Mouse (Mus musculus): ENCODE results near the gene Mrpl17. TPM values are rescaled to one million over a fixed set of nuclear protein-coding genes. Genes with fewer than 3 reads are reported as not detected.
"Not testable (repeated sequence)": the region's sequence is repeated elsewhere in the genome, so short reads cannot be mapped to it uniquely, and the experiment has no call there.

Mrpl17 gene
- 317 and 324 TPM in 2 replicates for polyA plus RNA-seq (2016; fragmentation: Nextera tagmentation; extraction: Ambion mirVana)

DNA sequence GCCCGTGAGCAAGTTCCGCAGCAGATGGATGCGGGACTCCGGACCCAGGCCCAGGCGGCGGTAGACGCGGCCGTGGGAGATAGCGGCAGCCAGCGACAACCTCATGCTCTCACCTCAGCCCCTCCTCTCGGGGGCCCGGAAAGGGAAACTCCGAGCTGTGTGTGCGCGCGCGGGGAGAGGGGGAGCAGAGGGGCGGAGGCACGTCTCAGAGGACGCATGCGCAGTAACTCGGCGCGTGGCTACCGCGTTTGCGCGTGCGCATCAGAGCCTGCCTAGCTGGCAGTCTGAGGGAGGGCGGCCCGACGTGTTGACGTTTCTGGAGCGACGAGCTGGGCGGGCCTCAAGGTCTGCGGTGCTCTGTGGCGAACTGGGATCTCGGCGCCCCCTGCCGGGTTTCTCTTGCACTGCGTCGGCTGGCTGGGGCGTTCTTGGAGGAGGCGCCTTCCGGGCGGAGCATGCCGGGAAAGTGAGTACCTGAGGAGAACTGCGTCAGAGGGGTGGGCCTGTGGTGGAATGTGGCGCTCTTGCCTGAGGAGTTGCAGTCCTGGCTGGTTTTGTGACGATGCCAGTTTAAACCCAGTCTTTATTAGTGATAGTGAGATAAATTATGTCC is at the start of gene Mrpl17:
Gene Mrpl17 (minus strand): TSS at position 223 of the 613 bp plus-strand sequence.
- peak within 1 kb of the TSS; percentile 84 for H3K9ac ChIP-seq
- peak within 1 kb of the TSS; percentile 70 for H3K4me2 ChIP-seq (replicated peaks)
- H3K27me3 ChIP-seq = no peaks in the 10 kb centered on the region
- under 1% methylated on average over 52 of the region's 52 CpGs for WGBS
- H3K4me1 ChIP-seq = peaks cover 7% of the 10 kb centered on the region
- peak within 1 kb of the TSS; percentile 90 for H3K27ac ChIP-seq
- H3K4me3 ChIP-seq = peak within 1 kb of the TSS; percentile 70
- no peaks in the 10 kb centered on the region for H3K9me3 ChIP-seq
- ATAC-seq (ENCODE audit: insufficient number of reproducible peaks, insufficient read depth, low FRiP score, low TSS enrichment) = peak; percentile 98
- H3K36me3 ChIP-seq = peaks cover 20% of the 10 kb centered on the region

GRCm38 (mm10) chr7:105855718-105856560 is 45.0 kb upstream of the Mrpl17 start:
- not testable (repeated sequence) for H3K4me3 ChIP-seq; H3K9me3 ChIP-seq; H3K4me1 ChIP-seq; H3K36me3 ChIP-seq; H3K27me3 ChIP-seq; ATAC-seq (ENCODE audit: insufficient number of reproducible peaks, insufficient read depth, low FRiP score, low TSS enrichment); H3K27ac ChIP-seq; H3K4me2 ChIP-seq (replicated peaks); H3K9ac ChIP-seq
- WGBS = no CpG with 5 or more reads among the region's 2 CpGs

DNA sequence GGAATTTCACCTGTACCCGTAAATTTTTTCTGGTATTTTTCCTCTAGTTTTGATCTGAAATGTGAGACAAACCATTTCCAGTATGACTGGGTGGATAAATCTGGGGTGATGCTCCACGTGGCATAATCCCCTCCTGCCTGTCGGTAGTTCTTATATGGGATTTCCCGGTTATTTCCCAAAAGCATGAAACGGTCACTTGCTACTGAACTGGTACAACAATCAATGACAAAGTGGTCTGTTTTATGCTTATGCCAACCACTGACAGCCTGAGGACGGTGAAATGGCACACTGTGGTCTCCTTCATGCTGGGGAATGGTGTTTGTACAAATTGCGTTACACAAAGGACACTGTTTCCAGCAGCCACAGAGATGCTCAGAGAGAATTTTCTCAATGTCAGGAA is 13.4 kb upstream of the Mrpl17 start:
- Histone ChIP-seq H3K36me3 (no peaks in the 10 kb centered on the region), H3K4me1 (no peaks in the 10 kb centered on the region), H3K4me3 (no peak overlapping the region), H3K9me3 (no peaks in the 10 kb centered on the region), H3K9ac (no peak overlapping the region), H3K27ac (no peak overlapping the region), H3K4me2 (replicated peaks) (no peak overlapping the region), H3K27me3 (no peaks in the 10 kb centered on the region)
- ATAC-seq (ENCODE audit: insufficient number of reproducible peaks, insufficient read depth, low FRiP score, low TSS enrichment) = no peak
- 70% methylated on average over 7 of the region's 7 CpGs for WGBS

GRCm38 (mm10) chr7:105818483-105818882 is 7.6 kb upstream of the Mrpl17 start:
- Histone ChIP-seq H3K4me1 (no peaks in the 10 kb centered on the region), H3K27me3 (no peaks in the 10 kb centered on the region), H3K27ac (no peak overlapping the region), H3K4me3 (no peak overlapping the region), H3K36me3 (no peaks in the 10 kb centered on the region), H3K9me3 (no peaks in the 10 kb centered on the region), H3K4me2 (replicated peaks) (no peak overlapping the region), H3K9ac (no peak overlapping the region)
- no peak for ATAC-seq (ENCODE audit: insufficient number of reproducible peaks, insufficient read depth, low FRiP score, low TSS enrichment)
- WGBS = 0% methylated on average over 1 of the region's 1 CpGs

DNA sequence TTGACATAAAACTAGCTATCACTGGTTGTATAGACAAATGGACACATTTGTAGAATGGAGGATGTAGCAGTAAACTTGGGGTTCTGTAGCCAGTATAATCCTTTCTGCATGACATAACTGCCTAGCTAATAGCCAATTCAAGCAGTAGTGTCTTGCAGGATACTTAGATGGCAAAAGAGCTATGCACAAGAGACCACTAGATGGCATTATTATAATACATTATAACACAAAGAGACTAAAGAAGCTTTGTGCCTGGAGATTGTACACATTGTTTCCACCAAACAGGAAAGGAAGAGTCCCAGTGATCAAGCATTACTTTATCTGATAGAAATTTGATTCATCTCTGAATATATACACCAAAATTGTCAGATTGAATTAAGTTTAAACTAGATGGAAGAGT is 5.8 kb upstream of the Mrpl17 start:
- no peaks in the 10 kb centered on the region for H3K4me1 ChIP-seq
- H3K4me3 ChIP-seq = no peak overlapping the region
- no peak overlapping the region for H3K4me2 ChIP-seq (replicated peaks)
- H3K27me3 ChIP-seq = no peaks in the 10 kb centered on the region
- H3K9me3 ChIP-seq = no peaks in the 10 kb centered on the region
- no peak for ATAC-seq (ENCODE audit: insufficient number of reproducible peaks, insufficient read depth, low FRiP score, low TSS enrichment)
- H3K36me3 ChIP-seq = no peaks in the 10 kb centered on the region
- no peak overlapping the region for H3K27ac ChIP-seq
- H3K9ac ChIP-seq = no peak overlapping the region

DNA sequence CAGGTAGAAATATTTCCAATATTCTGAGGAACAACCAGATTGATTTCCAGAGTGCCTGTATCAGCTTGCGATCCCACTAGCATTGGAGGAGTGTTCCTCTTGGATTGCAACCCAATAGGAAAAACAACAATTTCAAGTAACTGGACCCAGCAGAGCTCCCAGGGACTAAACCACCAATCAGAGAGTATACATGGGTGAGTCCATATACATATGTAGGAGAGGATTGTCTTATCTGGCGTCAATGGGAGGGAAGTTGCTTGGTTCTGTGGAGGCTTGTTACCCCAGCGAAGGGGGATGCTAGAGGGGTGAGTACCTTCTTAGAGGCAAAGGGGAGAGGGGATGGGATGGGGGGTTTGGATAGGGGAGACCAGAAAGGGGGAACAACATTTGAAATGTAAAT is 2.4 kb upstream of the Mrpl17 start:
- 88% methylated on average over 3 of the region's 3 CpGs for WGBS
- H3K9me3 ChIP-seq = no peaks in the 10 kb centered on the region
- peaks cover 14% of the 10 kb centered on the region for H3K36me3 ChIP-seq
- no peak overlapping the region for H3K9ac ChIP-seq
- H3K27me3 ChIP-seq = no peaks in the 10 kb centered on the region
- H3K4me1 ChIP-seq = peaks cover 7% of the 10 kb centered on the region
- H3K4me3 ChIP-seq = no peak overlapping the region
- no peak overlapping the region for H3K27ac ChIP-seq
- no peak overlapping the region for H3K4me2 ChIP-seq (replicated peaks)
- ATAC-seq (ENCODE audit: insufficient number of reproducible peaks, insufficient read depth, low FRiP score, low TSS enrichment) = no peak

DNA sequence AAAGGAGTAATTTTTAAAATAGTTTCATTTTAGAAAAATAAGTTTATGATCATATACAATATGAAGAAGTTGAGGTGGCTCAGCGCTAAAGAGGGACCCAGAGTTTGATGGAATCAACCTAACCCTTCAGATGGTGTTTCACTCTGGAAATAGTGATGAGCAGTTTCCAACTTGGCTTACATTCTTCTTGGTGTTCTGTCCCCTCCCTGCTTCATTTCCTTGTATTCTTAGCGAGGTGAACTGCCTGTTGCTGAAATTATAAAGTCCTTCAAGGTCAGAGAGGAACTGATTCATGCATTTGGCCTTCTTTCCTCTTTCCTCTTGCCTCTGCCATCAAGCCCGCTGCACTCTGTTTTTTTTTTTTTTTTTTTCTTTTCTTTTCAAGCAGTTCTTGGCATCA is 1.7 kb upstream of the Mrpl17 start:
- Histone ChIP-seq H3K27ac (no peak overlapping the region), H3K4me3 (no peak overlapping the region), H3K9ac (no peak overlapping the region), H3K4me2 (replicated peaks) (no peak overlapping the region), H3K9me3 (no peaks in the 10 kb centered on the region), H3K27me3 (no peaks in the 10 kb centered on the region), H3K4me1 (peaks cover 7% of the 10 kb centered on the region), H3K36me3 (peaks cover 17% of the 10 kb centered on the region)
- WGBS = 79% methylated on average over 3 of the region's 3 CpGs
- ATAC-seq (ENCODE audit: insufficient number of reproducible peaks, insufficient read depth, low FRiP score, low TSS enrichment) = no peak

DNA sequence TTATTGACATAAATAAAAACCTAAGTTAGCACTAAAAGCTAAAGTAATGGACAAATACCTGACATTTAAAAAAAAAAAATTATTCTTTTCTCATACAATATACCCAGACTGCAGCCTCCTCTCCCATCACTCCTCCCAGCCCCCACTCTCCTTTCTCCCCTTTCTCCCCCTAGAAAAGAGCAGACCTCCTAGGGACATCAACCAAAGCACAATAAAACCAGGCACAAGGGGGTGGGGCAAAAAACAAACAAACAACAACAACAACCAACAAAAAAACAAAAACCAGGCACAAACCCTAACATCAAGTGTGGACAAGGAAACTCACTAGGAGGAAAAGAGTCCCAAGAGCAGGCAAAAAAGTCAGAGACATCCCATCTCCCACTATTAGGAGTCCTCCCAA is 617 bp upstream of the Mrpl17 start:
- H3K27me3 ChIP-seq = no peaks in the 10 kb centered on the region
- peak overlapping the region; percentile 70; the same call in 1 of the 2 replicates for H3K4me3 ChIP-seq
- peaks cover 20% of the 10 kb centered on the region for H3K36me3 ChIP-seq
- 0 out of 2 replicates have a peak overlapping the region, but pooled peaks have one; percentile 70 for H3K4me2 ChIP-seq (replicated peaks)
- H3K9me3 ChIP-seq = no peaks in the 10 kb centered on the region
- no peak overlapping the region for H3K9ac ChIP-seq
- ATAC-seq (ENCODE audit: insufficient number of reproducible peaks, insufficient read depth, low FRiP score, low TSS enrichment) = no peak
- no peak overlapping the region for H3K27ac ChIP-seq
- peaks cover 7% of the 10 kb centered on the region for H3K4me1 ChIP-seq

GRCm38 (mm10) chr7:105810280-105810876 is 521 bp downstream of the Mrpl17 start:
- H3K4me2 ChIP-seq (replicated peaks) = peak overlapping the region; percentile 70
- peak; percentile 64 for ATAC-seq (ENCODE audit: insufficient number of reproducible peaks, insufficient read depth, low FRiP score, low TSS enrichment)
- H3K27me3 ChIP-seq = no peaks in the 10 kb centered on the region
- peak overlapping the region; percentile 90 for H3K27ac ChIP-seq
- 4% methylated on average over 37 of the region's 37 CpGs for WGBS
- H3K9ac ChIP-seq = peak overlapping the region; percentile 84
- H3K4me1 ChIP-seq = peaks cover 7% of the 10 kb centered on the region
- H3K9me3 ChIP-seq = no peaks in the 10 kb centered on the region
- H3K36me3 ChIP-seq = peaks cover 20% of the 10 kb centered on the region
- peak overlapping the region; percentile 70 for H3K4me3 ChIP-seq

- 86% methylated on average over 7 of the region's 7 CpGs for WGBS
- H3K9me3 ChIP-seq = no peaks in the 10 kb centered on the region
- peak overlapping the region; percentile 84 for H3K9ac ChIP-seq
- H3K27me3 ChIP-seq = no peaks in the 10 kb centered on the region
- ATAC-seq (ENCODE audit: insufficient number of reproducible peaks, insufficient read depth, low FRiP score, low TSS enrichment) = no peak
- no peak overlapping the region for H3K27ac ChIP-seq
- H3K4me2 ChIP-seq (replicated peaks) = peak overlapping the region; percentile 70
- peak overlapping the region; percentile 70 for H3K4me3 ChIP-seq
- peaks cover 7% of the 10 kb centered on the region for H3K4me1 ChIP-seq
- peaks cover 20% of the 10 kb centered on the region for H3K36me3 ChIP-seq
These were observed 1.1 kb downstream of the Mrpl17 start for GRCm38 (mm10) chr7:105809836-105810235.

DNA sequence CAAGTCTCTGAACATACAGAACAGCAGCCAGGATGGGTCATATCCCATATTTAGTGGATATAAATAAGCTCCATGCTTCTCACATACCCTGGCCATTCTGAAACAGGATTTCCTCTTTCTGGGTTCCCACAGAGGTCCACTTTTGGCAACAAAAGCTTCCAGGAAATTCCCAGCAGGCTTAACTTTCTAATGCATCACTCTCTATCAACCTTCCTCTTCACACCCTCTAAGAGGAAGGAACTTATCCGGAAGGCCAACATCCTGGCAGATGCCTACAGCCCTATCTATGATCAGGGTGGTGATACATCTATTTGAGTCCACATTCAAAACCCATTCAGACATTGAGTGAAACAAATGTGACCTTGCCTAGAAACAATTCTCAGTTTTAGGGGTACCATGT is 2.5 kb downstream of the Mrpl17 start:
- Histone ChIP-seq H3K4me3 (no peak overlapping the region), H3K9me3 (no peaks in the 10 kb centered on the region), H3K9ac (no peak overlapping the region), H3K4me2 (replicated peaks) (no peak overlapping the region), H3K27ac (no peak overlapping the region), H3K27me3 (no peaks in the 10 kb centered on the region), H3K36me3 (peaks cover 20% of the 10 kb centered on the region), H3K4me1 (peaks cover 7% of the 10 kb centered on the region)
- ATAC-seq (ENCODE audit: insufficient number of reproducible peaks, insufficient read depth, low FRiP score, low TSS enrichment) = no peak
- WGBS = 95% methylated on average over 1 of the region's 1 CpGs

DNA sequence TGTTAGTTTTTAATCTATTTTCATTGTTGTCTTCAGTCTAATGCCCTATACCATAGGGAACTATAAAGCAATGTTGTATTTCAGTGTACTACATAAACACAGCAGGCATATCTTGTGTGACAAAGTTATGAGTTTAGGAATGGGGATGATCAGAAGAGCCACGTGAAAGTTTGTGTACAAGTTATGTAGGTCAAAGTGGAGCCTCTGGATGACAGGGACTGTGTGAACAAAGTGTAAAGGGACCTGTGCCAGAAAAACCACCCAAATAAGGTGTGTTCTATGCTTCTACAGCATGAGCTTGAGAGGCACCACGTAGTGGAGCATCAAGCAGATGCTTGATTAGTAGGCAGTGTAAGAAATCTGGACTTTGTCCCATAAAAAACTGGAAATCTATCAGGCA is 4.2 kb downstream of the Mrpl17 start:
- Histone ChIP-seq H3K4me1 (peaks cover 7% of the 10 kb centered on the region), H3K27ac (no peak overlapping the region), H3K9me3 (no peaks in the 10 kb centered on the region), H3K9ac (no peak overlapping the region), H3K27me3 (no peaks in the 10 kb centered on the region), H3K36me3 (peaks cover 20% of the 10 kb centered on the region), H3K4me3 (no peak overlapping the region), H3K4me2 (replicated peaks) (no peak overlapping the region)
- WGBS = 69% methylated on average over 2 of the region's 2 CpGs
- ATAC-seq (ENCODE audit: insufficient number of reproducible peaks, insufficient read depth, low FRiP score, low TSS enrichment) = no peak

Measured in embryonic facial prominence, embryonic 12.5 days (tissue).